Mouse (Mus musculus) heart, adult 11 months (tissue): ENCODE data around the gene Pdhx.

Experiments used
- DNase-seq: peaks from one replicate; pipeline ENCODE4 v3.0.0; 2022

Gene Pdhx

GRCm38 (mm10) chr2:103073219-103073982, at the start of gene Pdhx, which contains the start of gene Apip:
TSS of gene Pdhx (minus strand) at chr2:103073513.
TSS of gene Apip (plus strand) at chr2:103073675.
- DNase-seq = peak; percentile 100

GRCm38 (mm10) chr2:103119197-103119854, 46.0 kb upstream of the Pdhx start:
- no peak for DNase-seq

- DNase-seq = no peak
These were observed 45.2 kb upstream of the Pdhx start for GRCm38 (mm10) chr2:103118324-103119196.

- DNase-seq = no peak
These were observed 43.9 kb upstream of the Pdhx start for GRCm38 (mm10) chr2:103117212-103117611.

- no peak for DNase-seq
These were observed 38.4 kb upstream of the Pdhx start for GRCm38 (mm10) chr2:103111669-103112068.

- DNase-seq = no peak
These were observed 32.9 kb upstream of the Pdhx start for GRCm38 (mm10) chr2:103106172-103106571.

GRCm38 (mm10) chr2:103102595-103102994, 29.3 kb upstream of the Pdhx start:
- DNase-seq = no peak

- peak; percentile 73 for DNase-seq
These were observed 16.2 kb upstream of the Pdhx start for GRCm38 (mm10) chr2:103089521-103089920.

- peak; percentile 61 for DNase-seq
These were observed 14.8 kb upstream of the Pdhx start for GRCm38 (mm10) chr2:103088099-103088498.

GRCm38 (mm10) chr2:103086432-103086831, 13.1 kb upstream of the Pdhx start:
- no peak for DNase-seq

GRCm38 (mm10) chr2:103085633-103086032, 12.3 kb upstream of the Pdhx start:
- no peak for DNase-seq

GRCm38 (mm10) chr2:103084451-103084850, 11.1 kb upstream of the Pdhx start:
- DNase-seq = no peak

GRCm38 (mm10) chr2:103082853-103083252, 9.5 kb upstream of the Pdhx start:
- peak; percentile 90 for DNase-seq

GRCm38 (mm10) chr2:103081706-103082105, 8.4 kb upstream of the Pdhx start:
- no peak for DNase-seq

GRCm38 (mm10) chr2:103081117-103081516, 7.8 kb upstream of the Pdhx start:
- DNase-seq = peak; percentile 92

GRCm38 (mm10) chr2:103070586-103070985, 2.7 kb downstream of the Pdhx start:
- peak; percentile 62 for DNase-seq

- no peak for DNase-seq
These were observed 3.4 kb downstream of the Pdhx start for GRCm38 (mm10) chr2:103069752-103070405.

GRCm38 (mm10) chr2:103068602-103069001, 4.7 kb downstream of the Pdhx start:
- no peak for DNase-seq

GRCm38 (mm10) chr2:103067552-103068207, 5.6 kb downstream of the Pdhx start:
- DNase-seq = no peak

- DNase-seq = no peak
These were observed 6.4 kb downstream of the Pdhx start for GRCm38 (mm10) chr2:103066683-103067551.

- DNase-seq = peak; percentile 88
These were observed 10.4 kb downstream of the Pdhx start for GRCm38 (mm10) chr2:103062865-103063264.
